Mouse (Mus musculus): Measurements from ENCODE around the gene H2-Ab1. TPM values are rescaled to one million over a fixed set of nuclear protein-coding genes. Genes with fewer than 3 reads are reported as not detected.
"Not testable (repeated sequence)": the region's sequence is repeated elsewhere in the genome, so short reads cannot be mapped to it uniquely, and the experiment has no call there.

Gene H2-Ab1
- total RNA-seq (2021) = 10 to 100 TPM in 1 of 2 experiments, 1 to 10 TPM in 1; 9.2 to 12.6 TPM

GRCm38 (mm10) chr17:34257594-34258375 lies at the start of gene H2-Ab1:
TSS of gene H2-Ab1 (plus strand) at chr17:34257689.
- intact Hi-C loops (cut with DNase I) = no loop called here
- DNase-seq (ENCODE audit: low spot score) = peak; percentile 50

- intact Hi-C loops (cut with DNase I) = loop anchor here (10.0 kb wide), 1 partner anchor 957 kb away; the partner anchor contains the start of gene Prrc2a
- DNase-seq (ENCODE audit: low spot score) = no peak
Measured at GRCm38 (mm10) chr17:34207866-34208265, 49.6 kb upstream of the H2-Ab1 start.

GRCm38 (mm10) chr17:34208421-34208820 lies 49.1 kb upstream of the H2-Ab1 start:
- intact Hi-C loops (cut with DNase I) = loop anchor here (10.0 kb wide), 1 partner anchor 956 kb away; the partner anchor contains the start of gene Prrc2a
- no peak for DNase-seq (ENCODE audit: low spot score)

- no peak for DNase-seq (ENCODE audit: low spot score)
- intact Hi-C loops (cut with DNase I) = loop anchor here (10.0 kb wide), 1 partner anchor 955 kb away; the partner anchor contains the start of gene Prrc2a
Measured at GRCm38 (mm10) chr17:34209680-34210079, 47.8 kb upstream of the H2-Ab1 start.

- intact Hi-C loops (cut with DNase I) = no loop called here
- DNase-seq (ENCODE audit: low spot score) = no peak
Measured at GRCm38 (mm10) chr17:34210599-34210998, 46.9 kb upstream of the H2-Ab1 start.

- intact Hi-C loops (cut with DNase I) = no loop called here
- no peak for DNase-seq (ENCODE audit: low spot score)
Measured at GRCm38 (mm10) chr17:34211746-34212365, 45.6 kb upstream of the H2-Ab1 start.

- intact Hi-C loops (cut with DNase I) = no loop called here
- no peak for DNase-seq (ENCODE audit: low spot score)
Measured at GRCm38 (mm10) chr17:34213936-34214335, 43.6 kb upstream of the H2-Ab1 start.

- DNase-seq (ENCODE audit: low spot score) = no peak
- intact Hi-C loops (cut with DNase I) = no loop called here
Measured at GRCm38 (mm10) chr17:34215176-34215575, 42.3 kb upstream of the H2-Ab1 start.

GRCm38 (mm10) chr17:34217216-34217928 lies 40.1 kb upstream of the H2-Ab1 start:
- intact Hi-C loops (cut with DNase I) = no loop called here
- no peak for DNase-seq (ENCODE audit: low spot score)

GRCm38 (mm10) chr17:34217986-34218385 lies 39.5 kb upstream of the H2-Ab1 start:
- DNase-seq (ENCODE audit: low spot score) = no peak
- intact Hi-C loops (cut with DNase I) = no loop called here

GRCm38 (mm10) chr17:34218675-34219074 lies 38.8 kb upstream of the H2-Ab1 start:
- intact Hi-C loops (cut with DNase I) = no loop called here
- peak; percentile 71 for DNase-seq (ENCODE audit: low spot score)

GRCm38 (mm10) chr17:34219096-34219495 lies 38.4 kb upstream of the H2-Ab1 start:
- intact Hi-C loops (cut with DNase I); DNase-seq (ENCODE audit: low spot score): not testable (repeated sequence)

- intact Hi-C loops (cut with DNase I) = not testable (repeated sequence)
- peak; percentile 19 for DNase-seq (ENCODE audit: low spot score)
Measured at GRCm38 (mm10) chr17:34219801-34220200, 37.7 kb upstream of the H2-Ab1 start.

- intact Hi-C loops (cut with DNase I) = not testable (repeated sequence)
- DNase-seq (ENCODE audit: low spot score) = peak; percentile 10
Measured at GRCm38 (mm10) chr17:34220401-34220800, 37.1 kb upstream of the H2-Ab1 start.

GRCm38 (mm10) chr17:34224816-34225215 lies 32.7 kb upstream of the H2-Ab1 start:
- intact Hi-C loops (cut with DNase I) = no loop called here
- DNase-seq (ENCODE audit: low spot score) = no peak

- DNase-seq (ENCODE audit: low spot score) = no peak
- intact Hi-C loops (cut with DNase I) = no loop called here
Measured at GRCm38 (mm10) chr17:34225426-34225825, 32.1 kb upstream of the H2-Ab1 start.

GRCm38 (mm10) chr17:34225911-34226310 lies 31.6 kb upstream of the H2-Ab1 start:
- DNase-seq (ENCODE audit: low spot score); intact Hi-C loops (cut with DNase I): not testable (repeated sequence)

GRCm38 (mm10) chr17:34230971-34231370 lies 26.5 kb upstream of the H2-Ab1 start:
- DNase-seq (ENCODE audit: low spot score) = peak; percentile 24
- intact Hi-C loops (cut with DNase I) = not testable (repeated sequence)

- intact Hi-C loops (cut with DNase I); DNase-seq (ENCODE audit: low spot score): not testable (repeated sequence)
Measured at GRCm38 (mm10) chr17:34232021-34232420, 25.5 kb upstream of the H2-Ab1 start.

GRCm38 (mm10) chr17:34234926-34235325 lies 22.6 kb upstream of the H2-Ab1 start:
- intact Hi-C loops (cut with DNase I) = loop anchor here (1.0 to 5.0 kb wide), 3 partner anchors 31 to 158 kb away; no protein-coding TSS in a partner anchor
- DNase-seq (ENCODE audit: low spot score) = peak; percentile 61

Data from heart, postnatal 25 days (tissue).